Mouse (Mus musculus) CH12.LX (cell line): ENCODE results near the gene Klc4. TPM values are rescaled to one million over a fixed set of nuclear protein-coding genes. Genes with fewer than 3 reads are reported as not detected.

Experiments
- DNase-seq: peaks from one replicate; pipeline ENCODE4 v3.0.0-alpha.2; 2013; ENCODE audit errors: extremely low read depth
- H3K27ac ChIP-seq: 2 replicates; pipeline ENCODE4 v1.5.1; 2012; ENCODE audit warnings: low read depth, mild to moderate bottlenecking, control low read depth, moderate library complexity; ENCODE audit not compliant: insufficient read depth
- H3K27me3 ChIP-seq: replicated peaks from 2 replicates; pipeline ENCODE3; 2012; ENCODE audit warnings: inconsistent platforms
- H3K36me3 ChIP-seq, 2 experiments: replicated peaks in 1 of 2; 2 replicates each; pipeline versions ENCODE3 to v1.6.1; 2012; ENCODE audit warnings: inconsistent platforms in 1 of 2, low read length in 1 of 2, mild to moderate bottlenecking in 1 of 2, mixed read lengths in 1 of 2, moderate library complexity in 1 of 2; ENCODE audit not compliant: control insufficient read depth in 1 of 2, insufficient read depth in 1 of 2
- H3K4me1 ChIP-seq, 2 experiments: 2 replicates each; pipeline ENCODE4 v1.6.1; 2012; ENCODE audit warnings: inconsistent platforms in 1 of 2, moderate library complexity in 1 of 2; ENCODE audit not compliant: insufficient read depth in 2 of 2, control insufficient read depth in 1 of 2
- H3K4me2 ChIP-seq: 2 replicates; pipeline ENCODE4 v1.6.1; 2012; ENCODE audit warnings: low read depth, mild to moderate bottlenecking, control low read depth; ENCODE audit not compliant: poor library complexity, insufficient read depth, severe bottlenecking
- H3K4me3 ChIP-seq, 3 experiments: fragments of 150-350 bp in 1 of 3; sonication (generic) in 1 of 3; replicated peaks in 1 of 3; 2 replicates each; pipeline versions ENCODE3 to v1.5.1; 2011 to 2012; ENCODE audit warnings: low read depth in 2 of 3, low read length in 2 of 3, mild to moderate bottlenecking in 2 of 3, moderate library complexity in 2 of 3, control low read depth in 1 of 3, improper control_type of control experiment in 1 of 3, inconsistent platforms in 1 of 3, mixed read lengths in 1 of 3; ENCODE audit not compliant: poor library complexity in 1 of 3
- H3K79me2 ChIP-seq: replicated peaks from 2 replicates; pipeline ENCODE4 v1.6.1; 2012; ENCODE audit warnings: mild to moderate bottlenecking, moderate library complexity; ENCODE audit not compliant: control insufficient read depth, poor library complexity, insufficient read depth, severe bottlenecking; ENCODE audit errors: extremely low read depth
- H3K9ac ChIP-seq: 2 replicates; pipeline ENCODE4 v1.6.1; 2012; ENCODE audit warnings: low read depth, mild to moderate bottlenecking, control low read depth, moderate library complexity; ENCODE audit not compliant: insufficient read depth
- H3K9me3 ChIP-seq: replicated peaks from 2 replicates; pipeline ENCODE3; 2012; ENCODE audit warnings: low read length, inconsistent platforms, mixed read lengths
- CHD1 ChIP-seq: IDR thresholded peaks from 2 replicates; pipeline ENCODE4 v1.6.1; 2012; ENCODE audit warnings: low read depth, low read length, improper control_type of control experiment, inconsistent platforms
- CHD2 ChIP-seq: IDR thresholded peaks from 2 replicates; pipeline ENCODE4 v1.6.1; 2011; ENCODE audit warnings: low read length, improper control_type of control experiment
- E2F4 ChIP-seq: IDR thresholded peaks from 2 replicates; pipeline ENCODE4 v1.6.1; 2011; ENCODE audit warnings: low read depth, low read length, improper control_type of control experiment; ENCODE audit not compliant: insufficient replicate concordance
- ETS1 ChIP-seq: conservative IDR thresholded peaks from 2 replicates; pipeline ENCODE4 v1.6.1; 2012; ENCODE audit warnings: low read depth, mild to moderate bottlenecking, inconsistent platforms, low read length, improper control_type of control experiment, moderate library complexity
- IRF4 ChIP-seq: IDR thresholded peaks from 2 replicates; pipeline ENCODE4 v1.6.1; 2014; ENCODE audit warnings: low read depth, mild to moderate bottlenecking, inconsistent platforms, low read length, improper control_type of control experiment
- JUN ChIP-seq: IDR thresholded peaks from 2 replicates; pipeline ENCODE4 v1.6.1; 2011; ENCODE audit warnings: low read depth, mild to moderate bottlenecking, low read length, improper control_type of control experiment, moderate library complexity; ENCODE audit not compliant: insufficient read depth
- KAT2A ChIP-seq: IDR thresholded peaks from 2 replicates; pipeline ENCODE4 v1.6.1; 2012; ENCODE audit warnings: low read length, improper control_type of control experiment, inconsistent platforms; ENCODE audit not compliant: insufficient replicate concordance
- MAZ ChIP-seq: IDR thresholded peaks from 2 replicates; pipeline ENCODE4 v1.6.1; 2012; ENCODE audit warnings: low read depth, mild to moderate bottlenecking, inconsistent platforms, low read length, improper control_type of control experiment, moderate library complexity
- MEF2A ChIP-seq: IDR thresholded peaks from 2 replicates; pipeline ENCODE4 v1.6.1; 2014; ENCODE audit warnings: low read depth, mild to moderate bottlenecking, inconsistent platforms, low read length, improper control_type of control experiment, borderline replicate concordance
- MXI1 ChIP-seq: IDR thresholded peaks from 2 replicates; pipeline ENCODE4 v1.6.1; 2011; ENCODE audit warnings: mild to moderate bottlenecking, low read depth, low read length, improper control_type of control experiment
- MYC ChIP-seq: IDR thresholded peaks from 2 replicates; pipeline ENCODE4 v1.6.1; 2011; ENCODE audit warnings: low read depth, mild to moderate bottlenecking, improper control_type of control experiment, low read length
- NRF1 ChIP-seq: IDR thresholded peaks from 2 replicates; pipeline ENCODE4 v1.6.1; 2014; ENCODE audit warnings: low read depth, mild to moderate bottlenecking, inconsistent platforms, low read length, improper control_type of control experiment, moderate library complexity
- RAD21 ChIP-seq: IDR thresholded peaks from 2 replicates; pipeline ENCODE4 v1.6.1; 2011; ENCODE audit warnings: low read depth, mild to moderate bottlenecking, low read length, improper control_type of control experiment, moderate library complexity
- SIN3A ChIP-seq: IDR thresholded peaks from 2 replicates; pipeline ENCODE4 v1.6.1; 2012; ENCODE audit warnings: low read length, improper control_type of control experiment, inconsistent platforms
- TBP ChIP-seq: conservative IDR thresholded peaks from 2 replicates; pipeline ENCODE4 v1.6.1; 2011; ENCODE audit warnings: low read depth, low read length, improper control_type of control experiment
- TCF12 ChIP-seq: IDR thresholded peaks from 2 replicates; pipeline ENCODE4 v1.6.1; 2014; ENCODE audit warnings: low read depth, mild to moderate bottlenecking, inconsistent platforms, low read length, improper control_type of control experiment
- USF1 ChIP-seq: IDR thresholded peaks from 2 replicates; pipeline ENCODE4 v1.6.1; 2014; ENCODE audit warnings: low read depth, mild to moderate bottlenecking, inconsistent platforms, low read length, improper control_type of control experiment
- USF2 ChIP-seq: conservative IDR thresholded peaks from 2 replicates; pipeline ENCODE4 v1.6.1; 2011; ENCODE audit warnings: low read depth, low read length, improper control_type of control experiment
- ZKSCAN1 ChIP-seq: IDR thresholded peaks from 2 replicates; pipeline ENCODE4 v1.6.1; 2012; ENCODE audit warnings: low read depth, inconsistent platforms, low read length, improper control_type of control experiment, borderline replicate concordance
- ZMIZ1 ChIP-seq: IDR thresholded peaks from 2 replicates; pipeline ENCODE4 v1.6.1; 2012; ENCODE audit warnings: low read depth, mild to moderate bottlenecking, inconsistent platforms, low read length, improper control_type of control experiment
- ZNF384 ChIP-seq: IDR thresholded peaks from 2 replicates; pipeline ENCODE4 v1.6.1; 2012; ENCODE audit warnings: low read depth, low read length, improper control_type of control experiment, inconsistent platforms
- dilution Hi-C: fragments of 300-500 bp; cut with MboI; formaldehyde crosslinking; loops from 2 replicates; pipeline ENCODE4 v1.14.3; 2020; ENCODE audit warnings: low sequenced_read_pairs; ENCODE audit not compliant: extremely low pct_unique_long_range_greater_than_20kb, extremely low pct_ligation_motif_present
- in situ Hi-C: fragments of 300-500 bp; cut with MboI; formaldehyde crosslinking; loops from 3 replicates; pipeline ENCODE4 v1.14.3; 2019; ENCODE audit warnings: low sequenced_read_pairs, low pct_ligation_motif_present, low pct_unique_long_range_greater_than_20kb, mixed read lengths
- polyA plus RNA-seq: library from polyadenylated mRNA; unstranded; fragments of >175 nt; gene quantifications from 2 replicates; pipeline ENCODE4 v1.2.1, GENCODE M21; 2012; ENCODE audit warnings: low read depth; ENCODE audit not compliant: insufficient read length
- total RNA-seq, 2 experiments: library from RNA; depleted of rRNA; stranded (reverse); fragments of 300-350 nt in 1 of 2; fragments of >200 nt in 1 of 2; gene quantifications; 2 replicates each; pipeline ENCODE4 v1.2.3; 2012 to 2014

Gene Klc4
- total and polyA plus RNA-seq, 3 experiments = 6.6 to 10.7 (median 6.7) TPM

DNA sequence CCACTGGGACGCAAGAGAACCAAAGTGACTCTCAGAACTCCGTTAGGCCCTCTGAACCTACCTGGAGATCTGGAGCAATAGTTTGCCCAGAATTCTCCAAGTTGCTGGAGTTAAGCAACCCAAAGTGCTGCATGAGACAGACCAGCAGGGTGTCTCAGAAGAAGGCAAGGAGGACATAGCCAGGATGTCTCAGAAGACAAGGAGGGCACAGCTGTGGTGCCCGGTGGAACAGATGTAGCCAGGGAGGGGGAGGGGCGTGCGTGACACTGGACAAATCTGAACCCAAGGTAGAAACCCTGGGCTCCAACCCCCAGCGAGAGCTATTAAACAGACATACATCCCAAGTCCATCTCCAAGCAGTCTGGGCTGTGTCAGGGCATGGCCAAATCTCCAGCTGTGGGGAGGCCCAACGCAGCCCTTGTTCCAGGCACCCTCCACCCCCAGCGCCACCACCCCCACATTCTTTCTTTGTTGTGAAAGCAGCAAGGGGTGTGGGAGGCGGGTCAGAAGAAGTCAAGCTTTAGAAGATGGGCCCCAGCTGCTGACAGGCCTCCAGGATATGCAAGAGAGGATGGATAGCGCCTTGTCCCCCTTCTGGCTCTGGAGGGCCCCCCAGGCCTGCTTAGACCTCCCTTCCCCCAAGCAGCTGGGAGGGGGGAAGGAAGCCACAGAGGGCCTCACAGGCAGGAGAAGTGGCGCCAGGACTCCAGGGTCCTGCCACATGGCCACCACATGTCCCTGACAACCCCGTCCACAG, 16.0 kb downstream of the Klc4 start:
- Histone ChIP-seq H3K9ac (no peak overlapping the region), H3K9me3 (no peaks in the 10 kb centered on the region), H3K4me1 (peaks cover 7 to 17% of the 10 kb centered on the region in 2 experiments), H3K4me3 (no peak overlapping the region), H3K4me2 (peak overlapping the region; percentile 66), H3K36me3 (peaks cover 0 to 25% of the 10 kb centered on the region in 2 experiments), H3K27ac (no peak overlapping the region), H3K79me2 (no peaks in the 10 kb centered on the region), H3K27me3 (no peaks in the 10 kb centered on the region)
- in situ Hi-C loops = no loop called here
- TF ChIP-seq USF1 (no peak), CHD2 (0 out of 2 replicates have a peak, but pooled peaks have one; percentile 25)
- dilution Hi-C loops = no loop called here
- DNase-seq = no peak

- TF ChIP-seq JUN (no peak), NRF1 (no peak), CHD1 (no peak), SIN3A (no peak), TBP (no peak), E2F4 (no peak), MXI1 (no peak), TCF12 (no peak; the same call in 1 of the 2 replicates), MAZ (no peak), ZNF384 (no peak), ETS1 (no peak), IRF4 (no peak), USF2 (no peak), ZMIZ1 (no peak), KAT2A (no peak), RAD21 (no peak), MEF2A (no peak), MYC (no peak), ZKSCAN1 (no peak)
- Histone ChIP-seq H3K4me1 (peaks cover 12 to 24% of the 10 kb centered on the region in 2 experiments), H3K27ac (no peak within 1 kb of the TSS), H3K4me3 (peak within 1 kb of the TSS in 2 of 3 experiments; percentile 6 to 56), H3K9ac (peak within 1 kb of the TSS; percentile 43), H3K36me3 (peaks cover 0 to 24% of the 10 kb centered on the region in 2 experiments), H3K9me3 (no peaks in the 10 kb centered on the region), H3K4me2 (peak within 1 kb of the TSS; percentile 66), H3K27me3 (no peaks in the 10 kb centered on the region), H3K79me2 (no peaks in the 10 kb centered on the region)
- in situ Hi-C loops = no loop called here
- DNase-seq = no peak
- dilution Hi-C loops = no loop called here
These were observed 16.8 kb downstream of the Klc4 start, which contains the start of gene Ptk7 for GRCm38 (mm10) chr17:46628791-46629684. TSS of gene Ptk7 (minus strand) at chr17:46629504.
